ENCODE assay signal across 15 mouse cellular contexts in genomic region chr19:41417995-41418394, GRCm38 (mm10). TPM values are rescaled to one million over a fixed set of nuclear protein-coding genes. Genes with fewer than 3 reads are reported as not detected.
A peak's percentile ranks its signal among the peaks of the same experiment; 100 is the strongest.
DNase-seq lines count a peak whose midpoint lies in the region; ATAC-seq and TF ChIP-seq lines count a peak whose summit lies in the region.
"Had no signal": no experiment of that assay in that cellular context is flagged by ENCODE, and none has a peak within 500 bp of the region (broad histone marks: within the 10 kb centered on the region; RNA-seq: fewer than 3 reads in every experiment).

No protein-coding gene starts in this region.

- peak; percentile 50 to 52 for DNase-seq in lung, adult 18-20 months
- DNase-seq in lung, adult 2 months, result no peak
- DNase-seq in adrenal gland, adult 18-20 months (ENCODE audit: low spot score in 2 of 2), result peak; percentile 24 to 26
- DNase-seq in brain, embryonic 14.5 days (ENCODE audit: low read depth), result peak; percentile 3
- DNase-seq in thymus, postnatal 4 days, result no peak
- no peak for DNase-seq in frontal cortex, postnatal 14 days (ENCODE audit: low spot score in 2 of 2)
- DNase-seq: cerebellum, adult 18-20 months; kidney, adult 11 months; right cerebral cortex, adult 18-20 months; thymus, adult 2 months had no signal

- TF ChIP-seq CTCF in lung, adult 2 months (IDR thresholded peaks at IDR 0.05; ENCODE audit: insufficient read depth, low read length), result no peak
- TF ChIP-seq CTCF in brain, embryonic 14.5 days (IDR thresholded peaks at IDR 0.05; ENCODE audit: borderline replicate concordance, extremely low read depth, insufficient read depth, insufficient read length), result no peak

- 40% methylated on average over 5 of the region's 5 CpGs for WGBS in lung, adult 2 months

- H3K4me1 ChIP-seq in lung, adult 2 months (ENCODE audit: control insufficient read depth, insufficient read depth, low read length), result no peaks in the 10 kb centered on the region
- H3K4me1 ChIP-seq: embryonic facial prominence, embryonic 15.5 days; liver, embryonic 12.5 days had no signal

- H3K4me3 ChIP-seq in lung, adult 2 months (replicated peaks; ENCODE audit: extremely low read depth, low read depth, low read length), result no peak overlapping the region
- H3K4me3 ChIP-seq: embryonic facial prominence, embryonic 15.5 days; heart, adult 2 months; hindbrain, embryonic 10.5 days; liver, embryonic 12.5 days had no signal

- TF ChIP-seq POLR2A in lung, adult 2 months (IDR thresholded peaks at IDR 0.05; ENCODE audit: borderline replicate concordance, extremely low read depth, low read depth, low read length), result no peak
- no peak for TF ChIP-seq POLR2A in brain, embryonic 14.5 days (IDR thresholded peaks at IDR 0.05; ENCODE audit: borderline replicate concordance, extremely low read depth, insufficient read depth, insufficient read length, poor library complexity, severe bottlenecking)

- ATAC-seq in megakaryocyte progenitor cell, adult 5-6 weeks (replicated peaks; ENCODE audit: poor library complexity), result peak; percentile 68
- ATAC-seq: liver, embryonic 12.5 days had no signal

RNA-seq across cellular contexts. Expression of gene Pik3ap1, which starts 33.1 kb away (rescaled TPM):
- 20.2 and 25.9 TPM in 2 replicates for polyA plus RNA-seq in lung, adult 2 months (2012; rRNA removed)
- total RNA-seq in adrenal gland, adult 18-20 months (2021), result 10 to 100 TPM; 10.2 to 13.4 TPM
- polyA plus RNA-seq in brain, embryonic 14.5 days (2012; rRNA removed), result 1.2 and 1.6 TPM in 2 replicates
- 26.5 and 30.5 TPM in 2 replicates for total RNA-seq in megakaryocyte progenitor cell, adult 5-6 weeks (2015)
- total RNA-seq in megakaryocyte progenitor cell, adult 5-6 weeks (2017), result 23.5 and 24.4 TPM in 2 replicates

Comparison
In these comparisons a context has a peak if more than half of its experiments do, and no peak if none do; other contexts are left out.
1. DNase-seq: peak in lung, adult 18-20 months (2 of 2), adrenal gland, adult 18-20 months (2 of 2) and brain, embryonic 14.5 days (single experiment); none in lung, adult 2 months (single experiment), thymus, postnatal 4 days (single experiment) and frontal cortex, postnatal 14 days (0 of 2).